Mouse (Mus musculus) layer of hippocampus, adult 8-10 months (tissue): ENCODE results near the gene Dgkg. TPM values are rescaled to one million over a fixed set of nuclear protein-coding genes. Genes with fewer than 3 reads are reported as not detected.

Source experiments
- DNase-seq, 2 experiments: peaks; one replicate each; pipeline ENCODE4 v3.0.0; 2022; ENCODE audit warnings: low spot score in 2 of 2
- total RNA-seq, 4 experiments: library from RNA; stranded (reverse); gene quantifications; 2 replicates each; pipeline ENCODE4 v1.2.4; 2022

The Dgkg gene
- total RNA-seq, 4 experiments from 2014 or later = 171 to 234 (median 200) TPM

DNA sequence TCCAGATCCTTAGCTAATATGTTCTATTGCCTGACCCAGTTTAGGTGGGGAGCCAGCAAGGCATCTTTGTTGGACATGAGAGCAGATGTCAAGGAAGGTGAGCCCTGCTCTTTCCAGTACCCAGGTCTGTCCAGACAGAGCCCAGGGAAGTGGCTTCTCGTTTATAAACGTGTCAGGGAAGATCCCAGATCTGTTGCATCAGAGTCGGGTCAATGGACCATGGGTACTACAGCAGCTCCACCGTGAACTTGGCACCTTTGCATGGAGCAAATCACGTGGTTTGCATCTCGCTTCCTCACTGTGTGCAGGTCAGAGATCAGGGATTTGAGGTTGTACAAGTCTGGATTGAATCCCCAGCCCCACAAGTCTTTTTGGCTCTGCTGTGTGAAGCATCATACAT, 58.3 kb downstream of the Dgkg start:
- no peak for DNase-seq

DNA sequence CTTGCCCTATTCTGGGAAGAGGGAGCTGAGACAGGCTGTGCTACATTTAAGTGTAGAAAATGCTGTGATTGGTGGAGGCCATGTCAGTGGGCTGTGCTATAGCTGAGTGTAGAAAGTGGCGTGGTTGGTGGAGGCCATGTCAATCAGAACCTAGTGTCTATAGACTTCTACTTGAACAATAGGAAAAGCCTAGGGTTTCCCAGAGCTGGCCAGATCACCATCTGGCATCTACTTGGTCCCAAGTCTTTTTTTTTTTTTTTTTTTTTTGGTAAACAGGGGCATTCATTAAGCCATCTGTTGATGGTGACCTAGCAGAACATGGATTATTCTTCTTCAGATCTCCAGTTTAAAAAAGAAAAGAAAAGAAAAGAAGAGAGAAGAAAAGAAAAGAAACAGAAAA, 60.6 kb downstream of the Dgkg start:
- DNase-seq = no peak

GRCm38 (mm10) chr16:22593907-22594306, 63.1 kb downstream of the Dgkg start:
- DNase-seq = no peak

- DNase-seq = no peak
Observed at GRCm38 (mm10) chr16:22589619-22590018, 67.4 kb downstream of the Dgkg start.

GRCm38 (mm10) chr16:22586151-22586836, 70.7 kb downstream of the Dgkg start:
- no peak for DNase-seq

DNA sequence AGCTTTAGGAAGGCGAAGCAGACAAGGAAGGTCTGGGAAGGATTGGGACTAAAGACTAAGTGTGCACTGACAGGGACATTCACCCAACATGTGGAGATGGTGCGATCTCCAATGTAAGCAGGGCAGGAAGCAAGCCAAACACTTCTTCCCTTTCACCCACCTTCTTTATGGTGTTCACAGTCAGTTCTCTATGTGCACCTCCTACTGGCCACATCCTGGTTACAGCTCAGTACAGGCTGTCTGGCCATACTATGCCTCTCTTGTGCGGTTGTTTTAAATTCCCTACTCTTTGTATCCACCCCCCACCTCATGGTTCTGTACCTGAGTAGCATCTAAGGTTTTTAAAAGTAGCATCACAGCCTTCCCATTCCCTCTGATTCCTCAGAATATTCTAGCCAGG, 71.5 kb downstream of the Dgkg start:
- DNase-seq = no peak

GRCm38 (mm10) chr16:22583401-22583800, 73.6 kb downstream of the Dgkg start:
- DNase-seq = no peak

- no peak for DNase-seq
Observed at GRCm38 (mm10) chr16:22582173-22582929, 74.7 kb downstream of the Dgkg start.

DNA sequence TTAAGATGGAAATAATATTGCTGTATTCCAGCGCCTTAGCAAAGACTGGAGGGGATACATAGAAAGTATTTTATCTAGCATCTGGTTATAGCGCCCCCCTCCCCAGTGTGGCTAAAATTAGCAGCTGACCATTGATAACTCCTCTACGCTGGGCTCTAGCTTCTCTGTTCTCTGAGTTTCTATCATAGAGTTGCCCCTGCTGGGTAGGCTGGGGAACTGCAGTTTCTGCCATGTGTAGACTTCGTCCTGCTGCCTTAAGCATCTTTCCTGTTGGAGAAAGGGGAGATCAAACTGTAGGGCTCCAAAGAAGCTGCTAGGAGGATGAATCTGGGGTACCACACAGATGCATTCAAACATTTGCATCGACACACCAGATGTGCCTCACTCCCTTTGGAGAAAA, 76.9 kb downstream of the Dgkg start:
- no peak for DNase-seq

DNA sequence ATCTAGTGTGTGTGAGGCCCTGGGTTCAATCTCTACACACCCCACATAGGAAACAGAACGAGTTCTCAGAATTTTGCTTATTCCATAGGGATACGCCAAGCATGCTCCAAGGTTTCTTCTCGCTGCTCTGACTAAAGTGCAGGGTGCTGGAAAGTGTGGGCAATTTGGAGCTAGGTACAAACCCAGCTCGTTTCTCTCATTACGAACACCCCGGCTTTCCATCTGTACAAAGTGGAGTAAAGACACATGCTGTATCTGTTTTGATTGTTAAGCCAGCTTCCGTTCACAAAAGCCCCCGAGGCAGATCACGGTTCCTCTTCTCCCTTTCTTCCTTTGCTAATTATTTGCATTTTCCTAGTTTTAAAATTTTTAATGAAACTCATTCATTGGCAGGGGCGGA, 78.1 kb downstream of the Dgkg start:
- DNase-seq = no peak

DNA sequence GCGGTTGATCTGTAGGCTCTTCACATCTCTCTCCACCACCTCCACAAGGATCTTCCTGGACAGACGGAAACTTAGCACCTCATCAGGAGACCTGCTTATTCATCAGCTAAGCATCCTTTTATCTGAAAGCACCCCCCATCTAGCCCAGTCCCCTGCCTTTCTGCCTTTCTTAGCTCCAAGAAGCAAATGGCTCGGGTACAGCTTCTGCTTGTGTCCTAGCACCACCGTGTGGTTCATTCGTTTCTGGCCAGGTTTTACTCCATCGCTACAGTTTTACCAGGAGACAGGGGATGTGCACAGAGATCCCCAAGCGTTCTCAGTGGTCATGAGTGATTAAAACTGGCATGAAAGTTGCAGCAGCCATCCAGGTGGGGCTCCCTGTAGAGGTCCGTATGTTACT, 79.4 kb downstream of the Dgkg start:
- DNase-seq = no peak

- DNase-seq = no peak
Observed at GRCm38 (mm10) chr16:22574164-22574563, 82.9 kb downstream of the Dgkg start.

GRCm38 (mm10) chr16:22572641-22573341, 84.2 kb downstream of the Dgkg start:
- no peak for DNase-seq

DNA sequence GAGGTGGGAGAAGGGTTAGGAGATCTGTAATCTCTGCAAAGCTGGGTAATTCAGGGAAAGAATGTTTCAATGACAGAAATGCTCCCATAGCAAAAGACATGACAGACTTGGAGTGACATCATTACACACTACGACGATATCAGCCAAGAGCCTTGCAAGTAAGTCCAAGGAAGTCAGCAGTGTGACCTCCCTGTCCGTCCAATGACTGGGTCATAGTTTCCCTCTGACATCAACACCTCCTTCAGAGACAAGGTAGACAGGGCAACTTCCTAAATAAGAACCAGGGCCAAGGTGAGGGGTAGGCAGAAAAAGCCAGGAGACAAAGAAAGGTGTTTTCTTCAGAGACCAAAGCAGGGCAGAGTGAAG, 92.1 kb downstream of the Dgkg start:
- DNase-seq = no peak

DNA sequence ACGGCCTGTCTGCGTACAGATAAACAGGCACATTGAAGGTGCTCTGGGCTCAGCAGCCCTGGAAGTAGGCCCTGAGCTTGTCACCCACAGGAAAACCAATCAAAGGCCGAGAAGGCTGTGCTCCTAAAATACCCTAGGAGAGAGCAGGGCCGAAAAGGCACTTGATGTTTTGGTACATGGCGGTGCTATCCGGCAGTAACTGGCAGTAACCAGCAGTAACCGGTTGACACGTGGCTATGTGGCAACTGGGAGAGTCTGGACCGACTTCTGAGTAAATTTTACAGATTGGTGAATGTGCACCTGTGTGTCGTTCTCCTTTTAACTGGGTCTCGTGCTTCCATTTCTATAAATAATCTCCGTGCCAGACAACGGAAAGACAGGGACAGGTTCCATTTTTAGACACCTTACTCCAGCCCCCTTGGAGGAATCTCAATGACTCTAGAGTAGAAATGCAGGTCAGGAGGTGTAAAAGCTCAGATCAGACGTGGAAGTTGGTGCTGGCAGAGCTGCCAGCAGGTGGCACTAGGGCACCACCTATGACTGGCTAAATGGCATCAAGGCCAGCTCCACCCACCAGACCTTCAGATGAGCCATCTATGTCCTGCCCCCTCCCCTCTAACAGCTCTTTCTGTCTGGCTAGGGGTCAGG, 92.6 kb downstream of the Dgkg start:
- DNase-seq = peak in 1 of 2 experiments; percentile 51

DNA sequence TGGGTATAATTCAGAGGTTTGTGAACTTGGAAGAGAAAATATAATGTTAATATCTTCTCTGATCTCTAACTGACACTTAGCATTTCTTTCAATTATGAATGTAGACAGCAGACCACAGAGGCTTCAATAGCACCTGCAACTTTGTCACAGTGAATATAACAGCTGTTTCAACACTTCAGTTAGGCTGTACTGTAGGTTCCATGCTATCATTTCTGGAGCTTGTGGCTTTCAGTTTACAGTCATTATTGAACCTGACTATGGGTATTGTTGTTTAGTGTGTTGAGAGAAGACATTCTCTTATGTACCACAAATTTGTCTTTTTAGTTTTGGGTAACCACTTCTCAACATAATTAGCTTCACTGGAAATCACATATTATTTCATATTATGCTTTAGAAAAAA, 93.4 kb downstream of the Dgkg start:
- DNase-seq = no peak

- no peak for DNase-seq
Observed at GRCm38 (mm10) chr16:22554996-22555395, 102.0 kb downstream of the Dgkg start.

GRCm38 (mm10) chr16:22552351-22552750, 104.7 kb downstream of the Dgkg start:
- no peak for DNase-seq

GRCm38 (mm10) chr16:22551231-22552000, 105.6 kb downstream of the Dgkg start:
- no peak for DNase-seq

- no peak for DNase-seq
Observed at GRCm38 (mm10) chr16:22549346-22549745, 107.7 kb downstream of the Dgkg start.
